Mouse (Mus musculus) E14TG2a.4 (cell line): ENCODE measurements around the gene Plcb3.

Experiments used
- CTCF ChIP-seq: conservative IDR thresholded peaks from 2 replicates; pipeline ENCODE4 v1.5.1; 2014; ENCODE audit warnings: low read length
- NANOG ChIP-seq: IDR thresholded peaks from 2 replicates; pipeline ENCODE4 v1.6.1; 2014; ENCODE audit warnings: borderline replicate concordance, low read length, mixed read lengths

GRCm38 (mm10) chr19:6952712-6953037 lies 23.6 kb downstream of the Plcb3 start:
- no peak for TF ChIP-seq CTCF
- TF ChIP-seq NANOG, result no peak
